Mouse (Mus musculus) mouse trophoblast stem cell (cell line): ENCODE results near the gene Grb2.

ENCODE experiments used
- in situ Hi-C, 2 experiments: fragments of 300-500 bp; cut with MseI, MboI; formaldehyde crosslinking; loops; 2 replicates in 1 of 2; 3 replicates in 1 of 2; pipeline ENCODE4 v1.15.1; 2025

The Grb2 gene

DNA sequence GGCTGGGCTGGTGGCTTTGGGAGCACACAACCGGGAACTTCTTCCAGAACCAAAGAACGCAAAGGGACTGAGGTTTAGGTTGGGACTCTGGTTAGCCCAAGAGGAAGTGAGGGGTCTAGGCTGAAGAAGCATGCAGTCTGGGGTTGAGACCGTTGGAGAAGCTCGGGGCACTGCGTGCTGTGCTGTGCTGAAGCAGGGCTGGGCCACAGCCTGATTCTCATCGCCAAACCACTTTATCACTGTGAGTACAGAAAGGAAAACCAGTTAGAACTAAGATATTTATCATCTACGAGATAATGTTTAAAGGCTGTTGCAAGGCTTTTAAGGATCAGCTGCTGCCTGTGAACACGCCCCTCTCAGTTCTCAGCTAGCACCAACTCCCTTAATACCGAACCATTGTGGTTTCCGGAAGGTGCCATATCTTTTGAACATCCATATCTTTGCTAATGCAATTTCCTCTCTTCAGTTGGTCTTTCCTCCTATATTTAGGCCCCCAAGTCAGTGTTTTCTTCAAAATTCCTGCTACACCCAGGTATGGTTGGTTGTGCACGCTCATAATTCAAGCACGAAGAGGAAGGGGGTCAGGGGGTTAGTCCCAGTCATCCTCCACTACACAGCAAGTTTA, 4.4 kb upstream of the Grb2 start:
- in situ Hi-C loops, result loop anchor here (5.0 to 10.0 kb wide), 2 partner anchors 65 to 78 kb away; no protein-coding TSS in a partner anchor

DNA sequence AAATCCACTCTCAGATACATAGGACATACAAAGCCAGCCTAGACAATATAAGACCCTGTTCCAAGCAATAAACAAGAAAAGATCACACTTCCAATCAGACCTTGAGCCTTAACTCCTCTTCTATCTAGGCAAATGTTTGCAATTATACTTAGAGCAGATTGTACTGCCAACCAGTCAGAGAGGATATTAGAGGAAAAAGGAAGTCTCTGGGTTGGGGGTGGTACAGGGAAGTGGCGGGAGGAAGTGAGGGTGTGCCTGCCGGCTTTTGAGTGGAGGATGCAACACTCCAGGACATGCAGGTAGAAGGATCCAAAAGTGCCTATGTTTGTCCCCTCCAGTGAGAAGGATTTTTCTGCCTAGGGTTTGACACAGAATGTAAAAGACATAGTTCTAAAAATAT, 3.9 kb upstream of the Grb2 start:
- in situ Hi-C loops, result loop anchor here (5.0 to 10.0 kb wide), 2 partner anchors 65 to 77 kb away; no protein-coding TSS in a partner anchor

DNA sequence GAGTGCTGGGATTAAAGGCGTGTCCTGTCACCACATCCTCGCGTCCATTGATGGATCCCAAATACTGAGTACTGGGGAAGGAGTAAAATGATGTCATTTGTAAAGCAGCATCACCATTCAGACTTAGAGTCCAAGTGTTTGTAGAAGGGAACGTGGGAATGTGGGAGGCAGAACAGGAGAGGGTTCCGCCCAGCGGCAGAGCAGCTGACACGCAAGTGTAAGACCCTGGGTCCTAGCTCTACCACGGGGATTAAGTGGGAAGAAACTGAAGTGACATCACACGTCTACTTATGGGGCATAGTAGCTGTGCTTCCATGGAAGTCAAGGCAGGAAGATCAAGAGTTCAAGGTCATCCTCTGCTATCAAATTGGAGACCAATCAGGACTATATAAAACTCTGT, 2.7 kb upstream of the Grb2 start:
- in situ Hi-C loops, result loop anchor here (5.0 to 10.0 kb wide), 2 partner anchors 64 to 76 kb away; no protein-coding TSS in a partner anchor

DNA sequence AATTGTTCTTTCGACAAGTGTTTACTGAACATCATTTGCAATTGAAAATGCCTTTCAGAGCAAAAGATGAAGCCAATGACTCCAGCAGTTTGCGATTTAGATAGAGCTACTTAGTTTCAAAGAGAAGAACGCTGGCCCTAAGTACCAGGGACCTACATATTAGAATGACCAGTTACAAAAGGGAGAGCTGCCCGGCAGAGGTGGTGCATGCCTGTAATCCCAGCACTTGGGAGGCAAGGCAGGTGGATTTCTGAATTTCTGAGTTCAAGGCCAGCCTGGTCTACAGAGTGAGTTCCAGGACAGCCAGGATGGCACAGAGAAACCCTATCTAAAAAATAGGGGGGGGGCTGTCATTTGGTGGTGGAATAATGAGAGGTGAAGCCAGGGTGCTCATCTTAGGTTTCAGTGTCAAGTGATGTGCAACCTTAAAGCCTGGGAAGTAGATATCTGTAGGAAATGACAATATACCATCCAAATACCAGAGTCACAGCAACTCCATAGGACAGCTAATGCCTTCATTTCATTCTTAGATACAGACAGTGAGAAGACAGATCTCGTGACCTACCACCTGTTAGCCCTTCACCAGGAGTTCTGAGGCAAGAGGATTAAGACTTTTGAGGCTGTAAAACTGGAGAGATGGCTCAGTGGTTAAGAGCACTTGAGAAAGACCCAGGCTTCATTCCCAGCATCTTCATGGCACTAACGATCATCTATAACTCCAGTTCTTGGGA, 1.6 kb upstream of the Grb2 start:
- in situ Hi-C loops, result loop anchor here (5.0 to 10.0 kb wide), 2 partner anchors 63 to 75 kb away; no protein-coding TSS in a partner anchor

DNA sequence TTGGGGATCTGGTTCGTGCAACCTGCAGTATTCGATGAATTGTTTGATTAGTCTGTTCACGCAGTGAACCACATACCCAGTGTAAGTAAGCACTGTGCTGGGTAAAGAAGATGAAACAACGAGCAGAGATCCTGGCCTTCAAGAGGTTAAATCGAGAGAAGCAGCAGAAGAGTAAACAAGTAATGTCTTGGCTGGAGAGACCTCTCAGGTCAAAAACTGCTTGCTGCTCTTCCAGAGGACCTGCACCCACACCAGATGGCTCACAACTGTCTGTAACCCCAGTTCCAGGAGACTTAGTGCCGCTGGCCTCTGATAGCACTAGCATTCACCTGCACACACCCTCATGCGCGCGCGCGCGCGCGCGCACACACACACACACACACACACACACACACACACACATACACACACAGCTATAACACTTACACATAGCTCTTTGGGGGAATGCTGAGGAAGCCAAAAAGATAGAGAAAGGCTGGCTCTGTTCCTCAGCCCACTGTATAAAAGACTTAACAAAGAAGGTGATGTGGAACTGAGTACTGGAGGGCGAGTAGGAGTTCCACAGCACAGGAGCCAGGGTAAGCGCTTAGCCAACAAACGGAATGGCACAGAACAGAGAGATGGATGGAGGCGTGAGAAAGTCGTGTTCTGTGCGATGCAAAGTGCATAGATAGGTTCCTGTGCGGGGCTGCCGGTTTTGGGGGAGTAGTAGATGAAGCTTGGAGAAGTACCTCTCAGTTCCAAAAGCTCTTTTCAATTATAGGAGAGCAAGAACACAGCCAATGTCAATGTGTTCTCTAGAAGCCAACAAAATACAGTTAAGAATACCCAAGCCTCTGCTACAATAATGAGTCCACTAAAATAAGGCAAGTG, 795 bp upstream of the Grb2 start:
- in situ Hi-C loops, result no loop called here

DNA sequence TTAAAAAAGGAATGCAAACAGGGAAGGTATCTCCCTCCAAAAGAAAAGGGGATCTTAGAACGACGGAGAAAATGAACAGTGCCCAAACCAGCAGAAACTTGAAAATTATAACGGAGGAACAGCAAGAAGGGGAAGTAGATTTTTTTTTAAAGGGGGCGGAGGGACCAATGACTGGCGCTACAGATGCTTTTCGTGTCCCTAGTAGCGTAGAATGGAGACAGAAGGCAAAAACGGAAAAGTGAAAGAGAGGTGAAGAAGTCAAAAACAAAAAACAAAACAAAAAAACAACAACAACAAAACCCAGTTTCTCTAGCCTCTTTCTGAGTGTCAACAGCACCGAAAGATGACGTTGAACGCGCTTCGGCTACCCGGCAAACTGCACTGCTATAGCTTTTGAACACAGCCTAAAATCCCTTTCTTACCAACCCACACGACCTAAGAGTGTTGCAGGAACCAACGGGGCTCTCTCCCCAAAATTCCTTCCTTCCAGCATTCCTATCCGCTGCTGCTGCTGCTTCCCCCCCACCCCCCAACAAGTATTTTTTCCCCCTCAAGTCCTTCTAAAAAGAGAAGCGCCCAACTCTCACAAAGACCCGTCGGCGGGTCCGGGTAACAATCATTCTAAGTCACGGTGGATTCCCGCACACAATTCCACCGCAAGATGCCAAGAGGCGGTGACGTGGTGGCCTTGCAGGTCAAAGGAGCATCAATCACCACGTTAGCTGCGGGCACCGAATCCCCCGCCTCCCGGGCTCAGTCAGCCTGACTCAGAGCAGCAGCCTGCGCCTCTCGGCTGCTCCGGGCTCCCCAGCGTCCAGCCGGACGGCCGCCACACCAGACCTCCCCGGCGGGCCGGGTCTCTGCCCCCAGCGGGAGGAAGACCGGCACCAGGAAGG, 836 bp downstream of the Grb2 start:
- in situ Hi-C loops, result no loop called here

DNA sequence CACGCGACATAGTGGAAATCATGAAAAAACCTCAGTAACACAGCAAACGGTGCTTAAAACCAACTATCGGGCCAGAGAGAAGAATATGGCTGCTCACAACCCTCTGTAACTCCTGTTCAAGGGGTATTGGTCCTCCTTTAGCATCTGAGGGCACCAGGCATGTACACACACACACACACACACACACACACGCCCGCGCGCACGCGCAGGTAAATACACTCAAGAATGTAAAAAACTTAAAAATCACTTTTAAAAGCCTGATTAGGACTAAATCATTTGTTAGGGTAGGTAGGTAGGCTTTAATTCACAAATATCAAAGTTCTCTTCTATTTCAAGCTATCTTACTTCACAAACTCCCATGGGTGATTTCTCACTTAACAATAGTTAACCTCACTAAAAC, 1.8 kb downstream of the Grb2 start:
- in situ Hi-C loops, result no loop called here

DNA sequence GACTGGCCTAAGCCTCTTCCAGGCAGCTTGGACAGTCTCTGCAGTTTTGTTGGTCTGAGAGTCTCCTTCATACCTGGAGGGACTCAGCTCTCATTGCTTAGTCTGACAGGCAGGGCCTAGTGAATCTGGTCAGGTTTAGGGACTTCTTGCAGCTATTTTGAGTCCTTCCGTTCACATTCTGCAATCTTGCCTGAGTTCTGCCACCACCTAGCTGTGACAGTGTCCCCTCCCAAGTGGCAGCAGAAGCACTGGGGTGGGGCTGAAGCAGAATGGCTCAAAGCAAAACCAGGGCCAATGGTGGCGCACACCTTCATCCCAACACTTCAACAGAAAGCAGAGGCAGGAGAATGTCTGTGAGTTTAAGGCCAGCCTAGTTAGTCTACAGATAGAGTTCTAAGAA, 2.8 kb downstream of the Grb2 start:
- in situ Hi-C loops, result no loop called here

DNA sequence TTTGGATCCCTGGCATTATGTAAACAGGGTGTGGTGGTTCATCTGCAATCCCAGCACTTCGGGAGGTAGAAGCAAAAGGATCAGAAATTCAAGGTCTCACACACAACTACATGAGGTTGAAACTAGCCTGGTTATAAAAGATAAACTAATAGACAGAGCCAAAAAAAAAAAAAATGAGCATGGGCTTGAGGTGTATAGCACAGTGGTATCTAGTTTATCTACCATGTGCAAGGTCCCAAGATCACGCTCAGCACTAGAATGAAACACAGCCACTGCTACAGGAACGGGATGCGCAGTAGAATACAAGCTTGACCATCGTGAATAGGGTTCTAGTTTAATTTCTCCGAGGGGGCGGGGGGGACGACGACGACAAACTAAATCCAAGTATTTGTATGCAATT, 3.7 kb downstream of the Grb2 start:
- in situ Hi-C loops, result no loop called here

DNA sequence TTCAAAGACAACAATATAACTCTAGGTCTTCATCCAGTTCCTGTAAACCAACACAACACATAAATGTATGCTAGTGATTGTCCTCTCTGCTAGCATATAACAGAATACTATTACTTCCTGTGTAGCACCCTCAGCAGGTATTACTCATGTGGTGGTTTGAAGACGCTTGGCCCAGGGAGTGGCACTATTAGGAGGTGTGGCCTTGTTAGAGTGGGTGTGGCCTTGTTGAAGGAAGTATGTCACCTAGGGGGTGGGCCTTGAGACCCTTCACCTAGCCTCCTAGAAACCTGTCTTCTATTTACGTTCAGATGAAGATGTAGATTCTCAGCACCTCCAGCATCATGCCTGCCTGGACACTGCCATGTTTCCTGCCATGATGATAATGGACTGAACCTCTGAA, 4.9 kb downstream of the Grb2 start:
- in situ Hi-C loops, result no loop called here

DNA sequence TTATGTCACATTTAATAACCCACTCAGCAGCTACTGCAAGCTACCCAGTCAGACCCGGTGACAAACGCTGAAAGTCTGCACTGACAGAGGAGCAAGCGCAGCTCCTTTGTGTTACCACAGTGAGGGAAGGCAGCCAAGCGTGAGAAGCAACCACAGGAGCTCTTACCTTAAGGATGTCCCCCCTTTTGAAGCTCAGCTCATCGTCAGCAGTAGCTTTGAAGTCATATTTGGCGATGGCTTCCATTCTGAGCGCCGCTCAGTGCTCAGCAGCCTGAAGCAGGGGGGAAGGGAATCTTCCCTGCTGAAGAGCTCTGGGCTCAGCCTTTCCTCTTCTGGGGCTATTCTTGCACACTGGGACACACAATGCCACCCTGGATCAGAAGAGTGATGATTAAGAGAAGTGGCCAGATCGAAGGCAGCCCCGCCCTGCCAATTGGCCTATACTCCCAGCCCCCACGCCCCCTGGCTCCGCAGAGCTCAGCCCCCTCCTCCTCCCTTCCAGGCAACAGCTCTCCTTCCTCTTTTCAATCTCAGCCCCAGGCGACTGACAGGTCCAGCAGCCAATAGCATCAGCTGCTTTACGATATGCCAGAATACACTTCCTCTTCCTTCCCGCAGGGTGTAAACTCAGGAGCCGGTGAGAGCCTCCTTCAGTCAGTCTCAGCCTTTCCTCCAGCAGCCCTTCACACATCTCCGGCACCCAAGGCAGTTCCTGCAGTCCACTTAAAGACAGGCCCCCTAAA, 9.2 kb downstream of the Grb2 start:
- in situ Hi-C loops, result no loop called here

DNA sequence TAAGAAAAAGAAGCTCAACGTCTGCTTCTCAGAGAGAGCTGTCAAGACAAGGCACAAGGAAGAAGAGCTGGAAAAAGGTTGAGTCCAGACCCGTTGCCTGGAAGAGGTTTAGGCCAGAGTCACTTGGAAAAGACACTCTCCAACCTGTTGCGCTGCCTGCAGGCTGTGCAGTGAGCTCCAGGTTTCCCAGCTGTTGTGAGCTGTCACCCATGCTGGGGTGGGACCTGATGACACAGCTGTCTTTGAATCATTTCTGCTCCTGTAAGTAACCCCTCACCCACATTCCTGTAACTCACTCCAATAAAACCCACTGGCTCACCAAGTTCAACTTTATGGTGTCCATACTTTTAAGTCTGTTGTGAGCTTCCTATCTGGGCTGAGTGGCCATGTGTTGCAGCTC, 10.7 kb downstream of the Grb2 start:
- in situ Hi-C loops, result no loop called here

DNA sequence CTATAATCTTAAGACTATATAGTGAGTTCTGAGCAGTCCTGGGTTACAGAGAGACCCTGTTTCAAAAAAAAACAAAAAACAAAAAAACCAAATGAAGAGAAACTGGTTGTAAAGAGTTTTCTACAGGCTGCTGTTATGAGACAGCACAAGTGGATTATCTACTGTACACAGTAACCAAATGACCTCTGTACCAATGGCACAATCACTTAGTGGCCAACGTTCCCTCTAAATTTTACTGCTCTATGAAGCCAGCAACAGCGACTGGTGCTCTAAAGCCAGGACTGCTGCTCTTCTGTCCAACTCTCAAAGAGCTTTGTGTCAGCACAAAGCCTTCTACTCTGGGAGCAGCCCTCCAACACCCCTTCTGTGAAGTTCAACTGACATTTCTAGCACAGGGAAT, 11.3 kb downstream of the Grb2 start:
- in situ Hi-C loops, result no loop called here

DNA sequence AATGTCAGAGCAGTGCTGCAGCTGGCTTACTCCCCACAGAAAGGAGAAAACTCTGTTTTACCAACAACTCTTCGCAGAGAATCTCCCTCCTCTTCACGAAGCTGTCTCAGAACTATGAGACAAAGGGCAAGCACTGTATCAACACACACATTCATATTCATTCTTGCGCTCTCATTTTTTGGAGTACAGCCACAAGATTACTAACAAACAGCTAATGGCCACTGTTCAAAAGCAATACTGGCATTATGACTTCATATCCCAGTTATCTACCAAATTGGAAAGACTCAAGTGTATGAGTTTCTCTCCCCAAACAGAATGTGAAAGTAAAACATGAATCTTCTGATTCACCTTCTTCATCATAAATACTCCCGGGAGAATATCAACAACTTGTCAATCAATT, 11.9 kb downstream of the Grb2 start:
- in situ Hi-C loops, result no loop called here

DNA sequence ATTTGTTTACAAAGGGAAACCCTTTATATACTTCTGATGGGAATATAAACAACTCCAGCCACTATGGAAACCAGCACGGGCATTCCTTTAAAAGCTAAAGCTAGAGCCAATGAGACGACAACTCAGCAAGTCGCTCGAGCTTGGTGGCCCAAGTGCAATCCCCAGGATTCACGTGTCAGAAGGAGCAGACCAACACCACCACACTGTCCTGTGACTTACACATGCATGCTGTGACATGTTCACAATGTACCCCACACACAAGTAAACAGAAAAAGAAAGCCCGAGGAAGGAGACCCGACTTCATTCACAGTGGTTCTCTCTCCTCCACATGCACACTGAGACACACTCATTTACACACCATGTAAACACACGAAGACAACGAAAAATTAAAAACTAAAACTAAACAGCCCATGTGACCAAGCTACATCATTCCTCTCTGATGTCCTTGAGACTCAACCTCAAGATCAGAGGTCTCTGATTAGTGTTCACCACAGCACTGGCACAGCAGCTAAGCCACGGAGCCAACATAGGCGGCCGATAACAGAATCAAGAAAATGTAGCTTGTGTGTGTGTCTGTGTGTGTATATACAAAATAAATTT, 14.3 kb downstream of the Grb2 start:
- in situ Hi-C loops, result no loop called here

DNA sequence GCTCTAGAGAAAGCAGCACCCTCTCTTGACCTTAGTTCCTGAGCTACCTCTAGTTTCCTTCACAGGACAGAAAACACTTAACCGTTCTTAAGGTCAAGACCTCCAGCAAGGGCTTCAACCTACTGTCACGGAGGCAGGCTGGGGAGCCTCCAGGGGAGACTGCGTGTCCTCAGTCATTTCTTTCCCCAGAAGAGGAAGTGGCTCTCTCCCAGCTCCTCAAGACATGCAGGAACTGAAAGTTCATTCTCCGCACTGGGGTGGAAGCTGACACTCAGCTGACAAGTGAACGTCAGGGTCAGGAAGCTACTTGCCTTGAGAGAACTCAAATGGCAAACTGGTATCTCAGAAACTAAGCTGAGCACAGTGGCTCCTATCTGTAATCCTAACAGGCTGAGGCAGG, 15.6 kb downstream of the Grb2 start:
- in situ Hi-C loops, result no loop called here

DNA sequence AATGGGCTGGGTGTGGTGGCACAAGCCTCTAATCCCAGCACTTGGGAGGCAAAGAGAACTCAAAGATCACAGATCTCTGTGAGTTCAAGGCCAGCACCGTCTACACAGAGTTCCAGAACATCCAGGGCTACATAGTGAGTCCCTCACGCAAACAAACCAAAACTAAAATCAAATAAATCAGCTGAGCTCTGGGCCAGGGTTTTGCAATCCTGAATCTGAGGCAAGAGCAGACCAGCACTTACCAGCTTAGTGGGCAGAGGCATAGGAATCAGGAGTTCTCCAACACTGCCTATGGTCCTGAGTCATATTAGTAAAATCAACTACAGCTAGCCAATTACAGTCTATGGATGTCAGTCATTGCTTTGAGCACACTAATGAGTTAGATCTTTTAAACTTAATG, 16.4 kb downstream of the Grb2 start:
- in situ Hi-C loops, result no loop called here

DNA sequence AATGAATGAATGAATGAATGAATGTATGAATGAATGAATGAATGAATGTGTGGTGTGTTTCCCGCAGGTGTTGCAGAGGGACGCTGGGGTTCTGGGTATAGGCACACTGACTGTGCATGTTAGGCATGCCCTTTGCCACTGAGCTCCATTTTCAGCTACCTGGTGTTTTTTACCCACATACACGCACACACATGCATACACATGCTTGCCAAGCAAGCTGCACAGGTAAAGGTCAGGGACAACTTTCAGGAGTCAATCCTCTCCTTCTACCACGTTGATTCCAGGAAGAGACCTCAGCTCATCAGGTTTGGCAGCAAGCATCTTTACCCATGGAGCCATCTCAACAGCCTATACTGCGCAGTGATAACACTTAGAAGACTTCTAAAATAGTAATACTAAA, 16.9 kb downstream of the Grb2 start:
- in situ Hi-C loops, result no loop called here

DNA sequence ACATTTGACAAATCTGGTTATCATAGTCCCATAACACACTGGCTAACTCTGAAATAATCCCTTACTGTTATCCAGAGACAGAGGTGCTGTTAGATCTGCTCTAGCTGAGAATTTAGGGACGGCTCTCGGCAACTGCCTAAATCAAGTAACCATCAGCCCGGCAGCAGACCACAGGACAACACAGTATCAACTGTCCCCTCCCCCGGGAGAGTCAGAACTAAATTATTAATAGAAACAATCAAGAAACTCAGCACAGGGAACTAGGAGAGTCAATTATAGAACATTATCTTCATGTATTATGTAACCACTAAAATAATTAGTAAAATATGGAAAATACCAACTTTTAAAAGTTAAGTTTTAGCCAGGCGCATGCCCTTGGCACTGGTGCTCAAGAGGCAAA, 17.4 kb downstream of the Grb2 start:
- in situ Hi-C loops, result no loop called here

DNA sequence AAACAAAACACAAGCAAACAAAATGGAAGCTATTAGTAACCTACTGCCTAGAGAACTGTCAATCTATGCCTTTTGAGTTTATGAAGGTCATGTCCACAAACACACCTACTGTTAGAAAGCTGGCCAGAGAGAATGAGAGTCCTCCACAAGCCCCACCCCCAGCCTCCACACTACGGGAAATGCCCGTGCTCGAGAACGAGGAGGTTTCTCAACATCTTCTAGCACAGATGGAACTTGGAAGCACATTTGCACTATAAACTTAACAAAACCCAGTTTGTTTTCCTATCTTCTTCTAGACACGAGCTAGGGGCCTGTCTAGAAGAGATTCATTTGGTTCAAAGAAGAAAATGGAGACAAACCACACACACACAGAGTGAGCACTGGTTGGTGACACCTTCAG, 18.0 kb downstream of the Grb2 start:
- in situ Hi-C loops, result no loop called here
